Mouse (Mus musculus): ENCODE measurements around the gene Adgrg5. TPM values are rescaled to one million over a fixed set of nuclear protein-coding genes. Genes with fewer than 3 reads are reported as not detected.

Adgrg5 gene
- polyA plus RNA-seq, 1 experiment from 2014 or later = not detected

GRCm38 (mm10) chr8:94987553-94987952 is 64.1 kb downstream of the Adgrg5 start:
- Histone ChIP-seq H3K27ac (replicated peaks) (no peak overlapping the region), H3K27me3 (no peaks in the 10 kb centered on the region), H3K4me1 (peaks cover 70% of the 10 kb centered on the region), H3K36me3 (no peaks in the 10 kb centered on the region), H3K4me2 (replicated peaks) (no peak overlapping the region), H3K4me3 (no peak overlapping the region), H3K9ac (replicated peaks) (no peak overlapping the region), H3K9me3 (no peaks in the 10 kb centered on the region)
- 76% methylated on average over 7 of the region's 7 CpGs for WGBS
- no peak for ATAC-seq (replicated peaks)

DNA sequence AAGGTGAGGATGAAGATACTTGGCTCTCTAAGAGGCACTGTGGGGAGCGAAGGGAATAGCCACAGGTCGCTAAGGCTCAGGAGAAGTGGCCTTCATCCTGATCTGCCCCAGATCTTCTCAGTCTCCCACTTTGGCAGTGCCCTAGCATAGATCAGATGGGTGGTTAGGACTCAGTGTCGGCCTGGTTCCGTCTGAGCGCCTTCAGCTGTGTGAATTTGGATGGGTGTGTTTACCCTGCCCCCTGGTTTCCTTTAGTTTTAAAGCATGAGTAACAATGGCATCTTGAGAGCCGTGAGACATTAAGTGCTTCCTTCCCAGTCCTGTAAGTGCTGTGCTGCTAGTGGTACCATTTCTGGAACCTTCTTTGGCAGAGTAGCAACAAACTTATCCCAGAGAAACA is 65.1 kb downstream of the Adgrg5 start:
- Histone ChIP-seq H3K27me3 (no peaks in the 10 kb centered on the region), H3K9me3 (no peaks in the 10 kb centered on the region), H3K9ac (replicated peaks) (no peak overlapping the region), H3K36me3 (no peaks in the 10 kb centered on the region), H3K4me3 (no peak overlapping the region), H3K4me2 (replicated peaks) (no peak overlapping the region), H3K27ac (replicated peaks) (no peak overlapping the region), H3K4me1 (peaks cover 70% of the 10 kb centered on the region)
- WGBS = 85% methylated on average over 6 of the region's 6 CpGs
- ATAC-seq (replicated peaks) = no peak

GRCm38 (mm10) chr8:94989711-94990110 is 66.2 kb downstream of the Adgrg5 start:
- Histone ChIP-seq H3K4me2 (replicated peaks) (no peak overlapping the region), H3K27me3 (no peaks in the 10 kb centered on the region), H3K4me3 (no peak overlapping the region), H3K9ac (replicated peaks) (no peak overlapping the region), H3K27ac (replicated peaks) (no peak overlapping the region), H3K4me1 (peaks cover 68% of the 10 kb centered on the region), H3K9me3 (no peaks in the 10 kb centered on the region), H3K36me3 (no peaks in the 10 kb centered on the region)
- WGBS = 86% methylated on average over 4 of the region's 4 CpGs
- ATAC-seq (replicated peaks) = no peak

GRCm38 (mm10) chr8:94990598-94991453 is 67.3 kb downstream of the Adgrg5 start:
- 70% methylated on average over 11 of the region's 11 CpGs for WGBS
- no peak for ATAC-seq (replicated peaks)

GRCm38 (mm10) chr8:94991454-94991994 is 68.0 kb downstream of the Adgrg5 start:
- no peaks in the 10 kb centered on the region for H3K9me3 ChIP-seq
- peak overlapping the region; percentile 96 for H3K27ac ChIP-seq (replicated peaks)
- H3K27me3 ChIP-seq = no peaks in the 10 kb centered on the region
- no peak overlapping the region for H3K9ac ChIP-seq (replicated peaks)
- no peak overlapping the region for H3K4me2 ChIP-seq (replicated peaks)
- WGBS = 80% methylated on average over 9 of the region's 9 CpGs
- no peak overlapping the region for H3K4me3 ChIP-seq
- ATAC-seq (replicated peaks) = no peak
- H3K36me3 ChIP-seq = no peaks in the 10 kb centered on the region
- peaks cover 59% of the 10 kb centered on the region for H3K4me1 ChIP-seq

More at GRCm38 (mm10) chr8:94990598-94991453, 67.3 kb downstream of the Adgrg5 start:
- Histone ChIP-seq H3K36me3 (no peaks in the 10 kb centered on the region), H3K4me3 (no peak overlapping the region), H3K27ac (replicated peaks) (peak overlapping the region; percentile 96), H3K9me3 (no peaks in the 10 kb centered on the region), H3K4me1 (peaks cover 63% of the 10 kb centered on the region), H3K27me3 (no peaks in the 10 kb centered on the region), H3K4me2 (replicated peaks) (no peak overlapping the region), H3K9ac (replicated peaks) (no peak overlapping the region)

DNA sequence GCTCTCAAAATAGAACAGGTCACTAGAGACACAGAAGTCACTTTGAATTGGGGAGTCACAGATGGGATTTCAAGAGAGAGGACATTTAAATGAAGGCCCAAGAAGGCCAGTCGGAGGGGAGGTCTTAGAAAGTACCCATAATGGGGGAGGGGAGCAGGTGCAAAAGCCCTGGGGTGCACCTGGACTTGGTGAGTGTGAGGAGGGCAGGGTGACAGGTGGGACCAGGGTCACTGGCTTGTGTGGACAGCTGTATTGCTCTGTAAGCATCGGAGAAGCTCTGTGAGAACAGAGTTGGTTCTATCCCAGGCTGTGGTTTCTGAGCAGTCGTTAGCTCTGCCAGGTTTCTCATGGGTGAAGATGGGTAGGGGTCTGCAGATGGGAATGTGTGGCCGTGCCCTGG is 68.5 kb downstream of the Adgrg5 start:
- no peaks in the 10 kb centered on the region for H3K9me3 ChIP-seq
- peaks cover 59% of the 10 kb centered on the region for H3K4me1 ChIP-seq
- ATAC-seq (replicated peaks) = no peak
- H3K27me3 ChIP-seq = no peaks in the 10 kb centered on the region
- no peaks in the 10 kb centered on the region for H3K36me3 ChIP-seq
- H3K9ac ChIP-seq (replicated peaks) = no peak overlapping the region
- H3K4me2 ChIP-seq (replicated peaks) = no peak overlapping the region
- peak overlapping the region; percentile 96 for H3K27ac ChIP-seq (replicated peaks)
- H3K4me3 ChIP-seq = no peak overlapping the region
- 55% methylated on average over 4 of the region's 4 CpGs for WGBS

DNA sequence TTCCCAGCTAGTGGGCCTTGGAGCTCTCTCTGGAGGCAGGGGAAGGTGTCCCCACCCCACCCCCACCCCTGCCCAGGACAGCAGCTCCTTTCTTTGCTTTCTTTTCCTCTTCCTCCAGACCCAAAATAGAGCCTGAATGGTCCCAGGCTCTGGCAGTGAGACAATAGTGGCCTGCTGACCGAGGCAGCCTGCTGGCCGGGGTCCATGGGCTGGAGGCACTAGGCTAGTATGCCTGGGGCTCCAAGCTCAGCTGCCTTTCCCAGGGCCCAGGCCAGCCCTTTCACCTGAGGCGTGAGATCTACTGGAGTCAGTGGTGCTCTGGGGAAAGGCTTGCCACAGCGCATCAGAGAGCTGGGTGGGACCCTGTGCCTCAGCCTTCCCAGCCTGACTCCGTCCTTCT is 69.0 kb downstream of the Adgrg5 start:
- H3K4me2 ChIP-seq (replicated peaks) = no peak overlapping the region
- peaks cover 59% of the 10 kb centered on the region for H3K4me1 ChIP-seq
- no peak for ATAC-seq (replicated peaks)
- H3K27ac ChIP-seq (replicated peaks) = peak overlapping the region; percentile 96
- no peaks in the 10 kb centered on the region for H3K27me3 ChIP-seq
- 14% methylated on average over 5 of the region's 5 CpGs for WGBS
- no peaks in the 10 kb centered on the region for H3K9me3 ChIP-seq
- 0 out of 2 replicates have a peak overlapping the region, but pooled peaks have one; percentile 9 for H3K9ac ChIP-seq (replicated peaks)
- no peaks in the 10 kb centered on the region for H3K36me3 ChIP-seq
- no peak overlapping the region for H3K4me3 ChIP-seq

Other genes starting within 250 kb of the Adgrg5 start
- 1.3 and 1.5 TPM in 2 replicates for gene Pllp, start 227.4 kb upstream of the Adgrg5 start, polyA plus RNA-seq (2015; fragmentation: Nextera tagmentation; extraction: Ambion mirVana)
- gene Ccl22, start 178.1 kb upstream of the Adgrg5 start, polyA plus RNA-seq (2015; fragmentation: Nextera tagmentation; extraction: Ambion mirVana) = not detected in 2 replicates
- gene Cx3cl1, start 151.7 kb upstream of the Adgrg5 start, polyA plus RNA-seq (2015; fragmentation: Nextera tagmentation; extraction: Ambion mirVana) = 15.2 and 17.3 TPM in 2 replicates
- gene Ccl17, start 113.2 kb upstream of the Adgrg5 start, polyA plus RNA-seq (2015; fragmentation: Nextera tagmentation; extraction: Ambion mirVana) = 0.82 and 0.87 TPM in 2 replicates
- 57.2 and 59.6 TPM in 2 replicates for gene Coq9, start 85.4 kb upstream of the Adgrg5 start, polyA plus RNA-seq (2015; fragmentation: Nextera tagmentation; extraction: Ambion mirVana)
- gene Ciapin1, start 85.3 kb upstream of the Adgrg5 start, polyA plus RNA-seq (2015; fragmentation: Nextera tagmentation; extraction: Ambion mirVana) = 144 and 145 TPM in 2 replicates
- gene Polr2c, start 66.2 kb upstream of the Adgrg5 start, polyA plus RNA-seq (2015; fragmentation: Nextera tagmentation; extraction: Ambion mirVana) = 150 and 153 TPM in 2 replicates
- 63.6 and 69.2 TPM in 2 replicates for gene Dok4, start 47.4 kb upstream of the Adgrg5 start, polyA plus RNA-seq (2015; fragmentation: Nextera tagmentation; extraction: Ambion mirVana)
- gene Ccdc102a, start 5.6 kb upstream of the Adgrg5 start, polyA plus RNA-seq (2015; fragmentation: Nextera tagmentation; extraction: Ambion mirVana) = 5.4 and 5.6 TPM in 2 replicates
- 135 and 140 TPM in 2 replicates for gene Adgrg1, start 51.1 kb downstream of the Adgrg5 start, polyA plus RNA-seq (2015; fragmentation: Nextera tagmentation; extraction: Ambion mirVana)
- gene Adgrg3, start 94.0 kb downstream of the Adgrg5 start, polyA plus RNA-seq (2015; fragmentation: Nextera tagmentation; extraction: Ambion mirVana) = 1.0 and 1.2 TPM in 2 replicates
- gene Drc7, start 131.4 kb downstream of the Adgrg5 start, polyA plus RNA-seq (2015; fragmentation: Nextera tagmentation; extraction: Ambion mirVana) = 0.96 and 1.4 TPM in 2 replicates
- gene Katnb1, start 157.5 kb downstream of the Adgrg5 start, polyA plus RNA-seq (2015; fragmentation: Nextera tagmentation; extraction: Ambion mirVana) = 41.8 and 42.3 TPM in 2 replicates